Mouse (Mus musculus): ENCODE measurements around the gene Rprd1b.

Gene Rprd1b

GRCm38 (mm10) chr2:158146971-158147370 is 118.7 kb downstream of the Rprd1b start:
- DNase-seq (ENCODE audit: low spot score) = no peak

GRCm38 (mm10) chr2:158151077-158151476 is 122.8 kb downstream of the Rprd1b start:
- no peak for DNase-seq (ENCODE audit: low spot score)

GRCm38 (mm10) chr2:158152685-158153309 is 124.5 kb downstream of the Rprd1b start:
- DNase-seq (ENCODE audit: low spot score) = no peak

GRCm38 (mm10) chr2:158153728-158154343 is 125.5 kb downstream of the Rprd1b start:
- DNase-seq (ENCODE audit: low spot score) = no peak

GRCm38 (mm10) chr2:158154641-158155040 is 126.3 kb downstream of the Rprd1b start:
- DNase-seq (ENCODE audit: low spot score) = no peak

- DNase-seq (ENCODE audit: low spot score) = no peak
Measured at GRCm38 (mm10) chr2:158155101-158155500, 126.8 kb downstream of the Rprd1b start.

- DNase-seq (ENCODE audit: low spot score) = no peak
Measured at GRCm38 (mm10) chr2:158155615-158156014, 127.3 kb downstream of the Rprd1b start.

- DNase-seq (ENCODE audit: low spot score) = no peak
Measured at GRCm38 (mm10) chr2:158156487-158156886, 128.2 kb downstream of the Rprd1b start.

- no peak for DNase-seq (ENCODE audit: low spot score)
Measured at GRCm38 (mm10) chr2:158157654-158158053, 129.4 kb downstream of the Rprd1b start.

- no peak for DNase-seq (ENCODE audit: low spot score)
Measured at GRCm38 (mm10) chr2:158159376-158160235, 131.3 kb downstream of the Rprd1b start.

GRCm38 (mm10) chr2:158161761-158162160 is 133.5 kb downstream of the Rprd1b start:
- DNase-seq (ENCODE audit: low spot score) = no peak

GRCm38 (mm10) chr2:158163034-158163433 is 134.7 kb downstream of the Rprd1b start:
- no peak for DNase-seq (ENCODE audit: low spot score)

- DNase-seq (ENCODE audit: low spot score) = no peak
Measured at GRCm38 (mm10) chr2:158165776-158166175, 137.5 kb downstream of the Rprd1b start.

GRCm38 (mm10) chr2:158166628-158167027 is 138.3 kb downstream of the Rprd1b start:
- no peak for DNase-seq (ENCODE audit: low spot score)

- no peak for DNase-seq (ENCODE audit: low spot score)
Measured at GRCm38 (mm10) chr2:158167496-158168205, 139.4 kb downstream of the Rprd1b start.

- peak; percentile 29 for DNase-seq (ENCODE audit: low spot score)
Measured at GRCm38 (mm10) chr2:158168741-158169211, 140.5 kb downstream of the Rprd1b start.

- no peak for DNase-seq (ENCODE audit: low spot score)
Measured at GRCm38 (mm10) chr2:158169351-158169750, 141.1 kb downstream of the Rprd1b start.

- no peak for DNase-seq (ENCODE audit: low spot score)
Measured at GRCm38 (mm10) chr2:158169771-158170170, 141.5 kb downstream of the Rprd1b start.

- DNase-seq (ENCODE audit: low spot score) = no peak
Measured at GRCm38 (mm10) chr2:158170394-158170793, 142.1 kb downstream of the Rprd1b start.

GRCm38 (mm10) chr2:158174438-158174837 is 146.1 kb downstream of the Rprd1b start:
- DNase-seq (ENCODE audit: low spot score) = no peak

- DNase-seq (ENCODE audit: low spot score) = no peak
Measured at GRCm38 (mm10) chr2:158174958-158175357, 146.7 kb downstream of the Rprd1b start.

GRCm38 (mm10) chr2:158175433-158175832 is 147.1 kb downstream of the Rprd1b start:
- no peak for DNase-seq (ENCODE audit: low spot score)

Data from ovary, postnatal 36 days (tissue).